ENCODE assay signal across 24 mouse cellular contexts in the genomic region with DNA sequence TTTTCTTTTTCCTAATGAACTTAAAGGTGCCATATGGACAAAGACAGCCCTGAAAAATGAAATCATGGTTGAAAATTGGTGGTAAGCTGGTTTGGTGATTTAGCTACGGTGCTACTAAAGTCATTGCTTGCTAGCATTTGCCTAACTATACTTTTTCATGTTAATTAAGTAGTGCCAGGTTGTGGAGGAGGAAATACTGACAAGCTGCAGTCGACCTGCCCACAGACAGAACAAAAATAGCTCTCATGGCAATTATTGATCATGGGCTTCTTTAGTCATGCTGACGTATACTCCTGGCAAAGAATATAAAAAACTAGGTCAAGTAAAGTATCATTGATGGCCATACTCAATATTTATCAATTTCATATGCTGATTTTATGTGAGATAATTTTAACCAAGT. TPM values are rescaled to one million over a fixed set of nuclear protein-coding genes. Genes with fewer than 3 reads are reported as not detected.
A peak's percentile ranks its signal among the peaks of the same experiment; 100 is the strongest.
DNase-seq lines count a peak whose midpoint lies in the region; ATAC-seq and TF ChIP-seq lines count a peak whose summit lies in the region.
"Had no signal": no experiment of that assay in that cellular context is flagged by ENCODE, and none has a peak within 500 bp of the region (broad histone marks: within the 10 kb centered on the region; RNA-seq: fewer than 3 reads in every experiment).

No protein-coding gene starts in this region.

- WGBS in heart, embryonic 12.5 days = 80% methylated on average over 3 of the region's 3 CpGs

- no peak for ATAC-seq in heart, embryonic 12.5 days (ENCODE audit: insufficient number of reproducible peaks, low FRiP score)
- ATAC-seq: activated CD4-positive, CD25-positive, alpha-beta regulatory T cell, adult 4 months; CD4-positive, CD25-positive, alpha-beta regulatory T cell, adult 4 months; forebrain, embryonic 13.5 days; forebrain, embryonic 16.5 days; Patski had no signal

- H3K9me3 ChIP-seq in heart, embryonic 12.5 days (replicated peaks) = no peaks in the 10 kb centered on the region
- H3K9me3 ChIP-seq: embryonic facial prominence, embryonic 10.5 days; embryonic facial prominence, embryonic 12.5 days; forebrain, embryonic 13.5 days; G1E had no signal

- no peak overlapping the region for H3K9ac ChIP-seq in heart, embryonic 12.5 days
- H3K9ac ChIP-seq: embryonic facial prominence, embryonic 12.5 days; forebrain, embryonic 13.5 days had no signal

- H3K27ac ChIP-seq in heart, embryonic 12.5 days (ENCODE audit: poor library complexity, severe bottlenecking) = no peak overlapping the region
- H3K27ac ChIP-seq in layer of hippocampus, adult 2 months = peak overlapping the region; percentile 63
- H3K27ac ChIP-seq: embryonic facial prominence, embryonic 10.5 days; embryonic facial prominence, embryonic 12.5 days; forebrain, embryonic 13.5 days had no signal

- H3K4me3 ChIP-seq in heart, embryonic 12.5 days = no peak overlapping the region
- no peak overlapping the region for H3K4me3 ChIP-seq in layer of hippocampus, adult 2 months
- H3K4me3 ChIP-seq: embryonic facial prominence, embryonic 10.5 days; embryonic facial prominence, embryonic 12.5 days; forebrain, embryonic 13.5 days had no signal

- no peak overlapping the region for H3K4me2 ChIP-seq in heart, embryonic 12.5 days
- H3K4me2 ChIP-seq: embryonic facial prominence, embryonic 12.5 days; forebrain, embryonic 13.5 days had no signal

- no peaks in the 10 kb centered on the region for H3K27me3 ChIP-seq in heart, embryonic 12.5 days (replicated peaks)
- H3K27me3 ChIP-seq: CH12.LX; embryonic facial prominence, embryonic 12.5 days; forebrain, embryonic 13.5 days; Patski had no signal

- TF ChIP-seq CTCF in layer of hippocampus, adult 2 months (conservative IDR thresholded peaks at IDR 0.05) = no peak

- H3K36me3 ChIP-seq in heart, embryonic 12.5 days = 0 out of 2 replicates have a peak, but pooled peaks cover 3% of the 10 kb centered on the region

- DNase-seq in heart, adult 11 months = peak; percentile 41
- peak in 1 of 2 experiments; percentile 28 for DNase-seq in layer of hippocampus, adult 2 months (ENCODE audit: low spot score in 2 of 2)
- DNase-seq in layer of hippocampus, adult 8-10 months (ENCODE audit: low spot score in 2 of 2) = no peak
- peak; percentile 57 for DNase-seq in brain, adult 2 months (ENCODE audit: low read depth, low spot score)
- no peak for DNase-seq in cerebellum, adult 11-12 months
- DNase-seq: adrenal gland, adult 8-10 months; adrenal gland, postnatal 14 days; adrenal gland, postnatal 36 days; B cell, adult 2 months; cerebellum, adult 11 months; cerebellum, adult 2 months; cerebellum, adult 9-10 months; cerebellum, postnatal 10 days; cerebellum, postnatal 25 days had no signal

- H3K4me1 ChIP-seq in heart, embryonic 12.5 days (replicated peaks) = peaks cover 12% of the 10 kb centered on the region

RNA-seq across cellular contexts. Expression of gene Pno1, which starts 4.1 kb away (rescaled TPM):
- 67.8 and 74.9 TPM in 2 replicates for polyA plus RNA-seq in heart, embryonic 12.5 days (2016; fragmentation: Nextera tagmentation; extraction: Ambion mirVana)
- 10 to 100 TPM; 27.6 TPM for total RNA-seq in layer of hippocampus, adult 2 months (2021)
- total RNA-seq in layer of hippocampus, adult 8-10 months (2022) = 10 to 100 TPM; 24.8 to 29.4 (median 28.3) TPM

RNA-seq across cellular contexts. Expression of gene Wdr92, which starts 33.6 kb away (rescaled TPM):
- 21.9 and 22.4 TPM in 2 replicates for polyA plus RNA-seq in heart, embryonic 12.5 days (2016; fragmentation: Nextera tagmentation; extraction: Ambion mirVana)
- total RNA-seq in layer of hippocampus, adult 2 months (2021) = 10 to 100 TPM in 1 of 2 experiments, 1 to 10 TPM in 1; 9.5 to 10.2 TPM
- 10 to 100 TPM in 3 of 4 experiments, 1 to 10 TPM in 1; 9.1 to 11.3 (median 11.0) TPM for total RNA-seq in layer of hippocampus, adult 8-10 months (2022)

RNA-seq across cellular contexts. Expression of gene C1d, which starts 41.9 kb away (rescaled TPM):
- 81.1 and 81.5 TPM in 2 replicates for polyA plus RNA-seq in heart, embryonic 12.5 days (2016; fragmentation: Nextera tagmentation; extraction: Ambion mirVana)
- 10 to 100 TPM; 44.8 to 50.8 TPM for total RNA-seq in layer of hippocampus, adult 2 months (2021)
- 10 to 100 TPM; 43.7 to 50.3 (median 46.1) TPM for total RNA-seq in layer of hippocampus, adult 8-10 months (2022)

RNA-seq across cellular contexts. Expression of gene Ppp3r1, which starts 56.4 kb away (rescaled TPM):
- 85.1 and 87.1 TPM in 2 replicates for polyA plus RNA-seq in heart, embryonic 12.5 days (2016; fragmentation: Nextera tagmentation; extraction: Ambion mirVana)
- total RNA-seq in layer of hippocampus, adult 2 months (2021) = 100 to 1,000 TPM; 877 to 906 TPM
- 100 to 1,000 TPM; 685 to 865 (median 776) TPM for total RNA-seq in layer of hippocampus, adult 8-10 months (2022)

Comparison
In these comparisons a context has a peak if more than half of its experiments do, and no peak if none do; other contexts are left out.
1. DNase-seq: peak in heart, adult 11 months (single experiment) and brain, adult 2 months (single experiment); none in layer of hippocampus, adult 8-10 months (0 of 2) and cerebellum, adult 11-12 months (single experiment).